Mouse (Mus musculus) hindlimb bud, embryonic 11.5 days (tissue): ENCODE measurements around the gene Kpna4.

Experiments used
- DNase-seq: peaks from one replicate; pipeline ENCODE4 v3.0.0-alpha.2; 2012; ENCODE audit warnings: low read depth, low spot score; ENCODE audit errors: extremely low spot score

The Kpna4 gene

DNA sequence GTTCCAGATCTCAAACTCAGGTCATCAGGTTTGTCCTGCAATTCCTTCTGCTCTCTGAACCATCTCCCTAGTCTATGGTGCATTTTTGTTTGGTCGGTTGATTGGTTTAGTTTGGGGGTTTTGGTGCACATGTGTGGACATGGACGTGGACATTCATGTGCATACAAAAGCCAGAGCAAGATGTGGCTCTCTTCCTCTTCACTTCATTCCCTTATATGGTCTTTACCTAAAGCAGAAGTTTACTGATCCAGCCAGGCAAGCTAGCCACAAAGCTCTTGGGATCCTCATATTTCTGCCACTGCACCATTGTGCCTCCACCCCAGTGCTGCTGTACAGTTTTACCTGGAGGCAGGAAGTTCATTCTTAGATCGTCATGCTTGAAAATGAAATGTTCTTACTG is 109.7 kb downstream of the Kpna4 start:
- no peak for DNase-seq
